Mouse (Mus musculus): Measurements from ENCODE around the gene Spata16.

Spata16 gene

GRCm38 (mm10) chr3:26832954-26833353, 195.5 kb downstream of the Spata16 start:
- no peak for DNase-seq (ENCODE audit: low spot score)

DNA sequence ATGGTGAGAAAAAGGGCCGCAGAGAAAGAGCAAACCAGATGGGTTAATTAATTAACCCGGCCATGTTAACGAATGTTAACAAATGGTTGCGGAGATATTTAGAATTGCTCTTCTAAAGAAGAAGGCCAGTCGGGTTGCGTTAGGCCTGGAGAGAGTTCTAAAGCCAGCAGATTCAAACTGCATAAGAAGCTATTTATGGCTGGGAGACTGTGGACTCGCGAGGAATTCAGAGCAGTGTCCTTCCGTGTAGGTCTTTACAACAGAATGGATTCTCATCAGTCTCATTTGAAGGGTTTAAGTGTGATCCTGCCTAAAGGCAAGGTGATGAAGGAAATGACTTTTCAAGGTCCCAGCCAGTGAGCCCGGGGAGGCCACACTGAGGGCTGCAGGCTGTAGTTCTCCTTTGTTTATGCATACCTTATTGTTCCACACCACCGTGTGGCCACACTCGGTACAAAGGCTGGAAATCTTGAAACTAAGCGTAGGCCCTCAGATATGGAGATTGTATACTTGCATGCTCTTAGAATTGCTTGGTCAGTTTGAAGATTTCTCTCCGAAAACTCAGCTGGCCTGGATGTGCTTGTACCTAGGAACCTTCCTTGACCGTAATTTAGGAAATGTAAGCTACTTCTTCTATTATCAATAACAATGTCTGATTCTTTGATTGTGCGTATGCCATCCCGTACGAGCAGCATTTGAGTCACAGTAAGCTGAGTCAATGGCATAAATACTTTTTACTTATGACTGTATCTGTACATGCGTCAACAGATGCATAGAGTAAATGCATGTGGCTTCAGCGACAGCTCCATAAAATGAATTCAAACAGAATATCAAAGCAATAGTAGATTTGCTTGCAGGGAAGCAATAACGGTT, 197.0 kb downstream of the Spata16 start:
- DNase-seq (ENCODE audit: low spot score), result peak; percentile 7

- no peak for DNase-seq (ENCODE audit: low spot score)
These were observed 197.8 kb downstream of the Spata16 start for GRCm38 (mm10) chr3:26835051-26835755.

GRCm38 (mm10) chr3:26845041-26845440, 207.6 kb downstream of the Spata16 start:
- DNase-seq (ENCODE audit: low spot score), result no peak

DNA sequence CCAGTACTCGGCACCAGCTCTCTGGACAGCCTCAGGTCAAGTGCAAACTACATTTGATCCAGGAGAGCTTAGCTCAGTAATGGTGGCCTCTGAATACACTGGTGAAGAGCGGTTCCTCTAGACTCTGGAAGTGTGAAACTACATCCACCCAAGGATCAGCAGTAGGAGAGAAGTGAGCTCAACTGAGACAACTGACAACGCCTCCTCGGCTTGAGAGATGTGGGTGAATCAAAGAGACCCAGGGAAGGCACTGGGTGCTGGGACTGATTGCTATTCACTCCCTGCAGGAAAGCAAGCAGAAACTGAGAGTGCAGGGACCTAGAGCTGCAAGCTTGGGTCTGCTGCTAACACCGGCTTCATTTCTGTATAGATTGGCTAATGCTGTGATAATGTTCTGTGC, 210.5 kb downstream of the Spata16 start:
- no peak for DNase-seq (ENCODE audit: low spot score)

- no peak for DNase-seq (ENCODE audit: low spot score)
These were observed 212.8 kb downstream of the Spata16 start for GRCm38 (mm10) chr3:26850207-26850606.

- DNase-seq (ENCODE audit: low spot score), result no peak
These were observed 213.5 kb downstream of the Spata16 start for GRCm38 (mm10) chr3:26850691-26851563.

- DNase-seq (ENCODE audit: low spot score), result no peak
These were observed 216.1 kb downstream of the Spata16 start for GRCm38 (mm10) chr3:26853557-26853956.

GRCm38 (mm10) chr3:26874706-26875105, 237.3 kb downstream of the Spata16 start:
- no peak for DNase-seq (ENCODE audit: low spot score)

GRCm38 (mm10) chr3:26877291-26877690, 239.9 kb downstream of the Spata16 start:
- DNase-seq (ENCODE audit: low spot score), result no peak

- no peak for DNase-seq (ENCODE audit: low spot score)
These were observed 279.2 kb downstream of the Spata16 start for GRCm38 (mm10) chr3:26916607-26917006.

DNA sequence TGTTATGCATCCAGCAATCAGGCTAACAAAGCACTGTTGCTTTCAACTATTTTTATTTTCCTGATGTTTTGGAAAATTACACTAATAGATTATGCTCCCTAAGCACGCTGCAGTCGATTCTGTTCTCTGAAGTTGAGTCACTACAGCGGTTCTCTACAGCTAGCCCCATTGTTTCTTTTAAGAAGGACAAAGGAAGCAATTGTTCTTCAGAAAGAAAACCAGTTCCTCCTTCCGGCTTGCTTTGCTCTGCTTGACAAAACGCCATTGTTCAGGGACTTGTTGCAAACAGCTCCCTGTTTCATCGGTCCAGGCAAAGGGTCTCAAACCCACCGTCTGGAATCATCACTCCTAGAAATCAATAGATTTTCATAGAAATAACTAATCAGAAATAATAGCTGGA, 283.6 kb downstream of the Spata16 start:
- DNase-seq (ENCODE audit: low spot score), result no peak

DNA sequence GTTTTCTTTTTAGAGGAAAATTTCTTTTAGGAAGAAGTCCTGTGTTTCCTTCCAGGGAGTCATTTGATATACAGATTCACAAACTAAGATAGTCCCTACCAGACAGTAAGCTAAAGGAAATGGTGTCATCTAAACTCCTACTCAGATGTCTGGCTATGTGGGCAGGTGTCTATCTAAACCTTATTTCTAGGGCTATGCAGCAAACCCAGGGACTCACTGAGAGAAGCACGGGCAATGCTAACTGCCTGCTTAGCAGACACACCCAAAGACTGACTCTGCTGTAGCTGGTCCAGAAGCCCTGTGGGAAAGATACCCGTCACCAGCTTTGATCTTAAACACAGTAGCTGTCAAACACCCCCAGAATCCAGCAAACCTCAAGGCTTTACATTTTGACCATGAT, 284.2 kb downstream of the Spata16 start:
- no peak for DNase-seq (ENCODE audit: low spot score)

DNA sequence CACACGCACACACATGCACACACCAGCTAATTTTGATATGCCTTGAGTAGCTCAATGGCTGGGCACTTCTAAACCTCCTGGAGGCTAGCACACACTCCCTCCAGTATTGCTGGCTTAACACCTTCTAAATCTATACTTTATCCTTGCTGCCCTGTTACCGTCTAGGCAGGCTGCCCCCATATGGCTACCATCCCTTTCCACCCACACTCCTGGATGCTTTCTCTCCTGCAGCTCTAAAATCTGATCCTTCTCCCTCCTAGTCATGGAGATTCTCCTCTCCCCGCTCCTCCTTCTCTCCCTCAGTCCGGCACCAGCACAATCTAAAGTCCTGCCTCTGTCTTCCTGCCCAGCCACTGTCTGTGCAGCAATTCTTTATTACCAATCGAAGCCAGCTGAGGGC, 286.0 kb downstream of the Spata16 start:
- no peak for DNase-seq (ENCODE audit: low spot score)

- DNase-seq (ENCODE audit: low spot score), result no peak
These were observed 286.8 kb downstream of the Spata16 start for GRCm38 (mm10) chr3:26924212-26924611.

GRCm38 (mm10) chr3:26933079-26933478, 295.7 kb downstream of the Spata16 start:
- DNase-seq (ENCODE audit: low spot score), result no peak

GRCm38 (mm10) chr3:26936897-26937590, 299.6 kb downstream of the Spata16 start:
- DNase-seq (ENCODE audit: low spot score), result no peak

- DNase-seq (ENCODE audit: low spot score), result no peak
These were observed 329.4 kb downstream of the Spata16 start for GRCm38 (mm10) chr3:26966776-26967175.

DNA sequence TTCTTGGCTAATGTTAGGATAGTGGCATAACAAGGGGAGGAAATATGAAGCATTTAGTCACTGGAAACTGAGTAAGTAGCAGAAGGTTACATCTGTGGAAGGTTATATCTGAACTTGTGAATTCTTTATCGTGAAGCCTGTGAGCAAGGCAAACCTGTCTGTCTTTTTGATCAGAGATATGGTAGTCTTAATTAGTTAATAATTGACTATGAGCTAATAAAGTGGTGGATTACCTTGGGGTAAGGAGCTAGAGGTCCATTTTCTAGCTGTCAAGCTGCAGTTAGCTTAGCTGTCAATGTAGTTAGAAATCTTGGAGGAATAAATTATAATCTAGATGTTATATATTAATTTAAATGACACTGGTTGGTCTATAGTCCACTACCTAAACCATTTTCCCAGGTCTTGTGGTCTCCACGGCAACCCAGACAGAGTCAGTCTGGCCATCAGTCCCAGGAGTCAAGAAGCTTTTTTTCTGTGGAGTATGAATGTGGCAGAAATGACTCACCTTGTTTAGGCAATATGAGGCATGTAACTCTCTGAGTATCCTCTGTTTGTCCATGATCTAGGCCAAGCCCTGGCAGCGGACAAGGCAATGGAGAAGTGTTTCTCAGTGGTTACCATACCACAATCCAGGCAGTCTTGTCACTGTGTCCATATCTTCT, 331.6 kb downstream of the Spata16 start:
- DNase-seq (ENCODE audit: low spot score), result no peak

DNA sequence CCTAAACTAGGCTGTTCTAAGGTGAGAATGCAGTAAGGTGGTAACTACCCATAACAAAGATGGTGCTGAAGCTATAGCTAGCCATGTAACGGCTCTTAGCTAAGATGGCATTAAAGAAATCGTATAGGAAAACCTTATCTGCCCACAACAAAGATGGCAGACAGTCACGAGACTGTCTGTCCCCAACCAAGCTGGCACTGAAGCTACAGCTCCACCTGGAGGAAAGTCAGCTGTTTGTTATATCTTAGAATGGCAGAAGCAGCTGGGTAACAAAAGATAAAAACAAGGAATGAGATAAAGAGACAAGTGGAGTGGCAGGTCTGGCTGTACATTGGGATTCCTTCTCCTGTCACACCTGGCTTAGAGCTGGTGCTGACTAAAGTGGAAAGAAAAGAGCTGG, 333.1 kb downstream of the Spata16 start:
- DNase-seq (ENCODE audit: low spot score), result no peak

- DNase-seq (ENCODE audit: low spot score), result peak; percentile 16
These were observed 333.9 kb downstream of the Spata16 start for GRCm38 (mm10) chr3:26971276-26971675.
